Mouse (Mus musculus): ENCODE results near the gene Plch1.

Gene Plch1

DNA sequence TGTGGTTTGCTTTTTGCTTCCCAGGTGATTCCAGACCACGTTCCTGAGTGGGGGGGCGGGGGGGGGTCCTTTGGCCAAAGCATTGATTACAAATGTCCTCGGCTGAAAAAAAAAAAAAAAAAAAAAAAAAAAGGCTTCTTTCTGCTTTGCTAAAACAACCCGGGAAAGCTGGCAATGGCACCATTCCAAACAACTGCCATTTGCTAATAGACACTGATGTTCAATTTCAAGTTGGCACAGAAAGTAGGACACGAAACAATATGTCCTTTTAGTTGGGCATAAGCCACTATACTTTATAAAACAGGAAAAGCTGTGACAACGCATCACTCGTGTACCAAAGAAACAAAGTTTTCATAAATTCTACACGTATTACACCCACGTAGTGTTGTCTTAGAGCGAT, 36.6 kb downstream of the Plch1 start:
- DNase-seq (ENCODE audit: extremely low spot score, low spot score), result no peak

- DNase-seq (ENCODE audit: extremely low spot score, low spot score), result no peak
Observed at GRCm38 (mm10) chr3:63852828-63853227, 46.4 kb downstream of the Plch1 start.

DNA sequence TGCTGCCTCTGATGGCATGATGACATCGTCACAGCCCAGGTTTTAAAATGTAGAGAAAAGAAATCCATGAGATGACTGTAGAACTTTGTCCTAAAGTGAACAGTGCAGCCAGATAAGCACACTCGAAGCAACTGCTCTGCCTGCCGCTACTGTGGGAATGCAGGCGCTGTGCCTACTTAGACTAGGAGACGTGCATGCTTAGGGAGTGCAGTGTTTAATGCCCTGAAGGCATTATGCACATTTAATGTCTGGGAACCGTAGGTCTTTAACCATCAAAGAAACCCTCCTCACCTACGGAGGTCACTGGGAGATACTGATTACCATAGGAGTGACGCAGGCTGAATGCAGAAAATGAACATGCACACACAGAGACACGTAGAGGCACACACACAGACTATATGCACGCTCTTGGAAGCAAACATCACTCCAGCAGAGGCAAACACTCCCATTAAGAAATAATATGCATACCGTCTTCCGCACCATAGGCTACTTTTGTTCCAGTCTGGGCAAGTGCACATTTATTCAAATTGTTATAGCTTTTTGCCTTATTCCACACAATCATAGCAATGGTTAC, 48.1 kb downstream of the Plch1 start:
- no peak for DNase-seq (ENCODE audit: extremely low spot score, low spot score)

DNA sequence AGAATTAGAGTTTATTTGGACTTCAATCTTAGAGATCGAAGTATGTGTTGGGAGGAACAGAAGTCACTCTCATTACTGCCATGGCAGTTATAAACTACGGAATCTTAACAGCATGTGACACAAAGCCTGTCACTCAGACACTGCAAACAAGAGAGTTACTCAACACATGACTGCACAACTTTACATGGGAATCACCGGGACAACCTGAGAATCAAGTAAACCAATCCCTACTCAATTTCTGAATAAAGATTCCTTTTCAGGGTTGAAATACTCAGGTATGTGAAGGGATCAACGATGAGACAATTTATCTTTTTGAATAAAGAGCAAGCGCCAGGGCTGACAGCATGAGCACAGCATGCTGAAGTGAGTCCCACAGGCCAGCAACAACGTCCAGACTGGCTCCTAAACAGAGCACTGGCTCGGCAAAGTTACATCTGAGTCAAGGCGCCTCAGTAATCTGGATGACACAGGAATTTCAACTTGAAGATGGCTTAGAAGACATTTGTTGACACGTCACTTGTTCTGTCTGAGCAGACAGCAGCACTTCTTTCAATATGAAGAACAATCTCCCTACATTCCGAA, 49.4 kb downstream of the Plch1 start:
- no peak for DNase-seq (ENCODE audit: extremely low spot score, low spot score)

DNA sequence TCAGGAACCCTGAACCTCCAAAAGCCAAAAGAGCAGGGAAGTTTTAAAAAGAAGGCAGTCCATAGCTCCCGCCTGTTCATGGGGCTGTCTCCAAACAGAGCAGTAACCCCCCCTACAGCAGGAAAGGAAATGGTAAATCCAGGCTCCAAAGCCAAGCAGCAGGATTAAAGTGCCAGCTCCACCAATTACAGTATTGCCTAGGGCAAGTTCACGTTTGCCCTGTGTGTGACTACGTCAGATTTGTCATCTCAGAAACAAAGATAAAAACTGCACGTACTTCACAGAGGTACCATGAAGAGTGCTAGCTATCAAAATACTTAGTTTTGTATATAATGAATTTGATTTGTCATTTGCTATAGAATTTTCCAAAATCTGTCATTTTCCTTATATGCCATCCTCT, 55.1 kb downstream of the Plch1 start:
- no peak for DNase-seq (ENCODE audit: extremely low spot score, low spot score)

DNA sequence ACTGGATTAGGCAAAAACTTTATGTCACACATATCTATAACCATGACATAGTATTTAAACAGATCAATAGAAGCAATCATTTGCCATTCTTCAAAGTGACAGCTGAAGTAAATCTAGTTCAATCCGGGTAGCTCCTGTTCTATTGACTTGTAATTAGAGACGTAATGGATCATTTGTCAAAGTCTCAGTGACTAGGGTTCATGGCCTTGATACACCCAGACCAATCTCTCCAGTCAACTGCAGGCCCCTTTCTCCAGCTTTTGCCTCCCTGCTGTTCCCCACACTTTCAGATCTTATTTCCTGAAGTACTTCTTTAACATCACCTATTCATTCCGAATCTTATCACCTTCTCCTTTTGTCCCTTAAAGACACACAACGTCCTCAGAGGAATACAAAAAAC, 56.8 kb downstream of the Plch1 start:
- DNase-seq (ENCODE audit: extremely low spot score, low spot score), result no peak

DNA sequence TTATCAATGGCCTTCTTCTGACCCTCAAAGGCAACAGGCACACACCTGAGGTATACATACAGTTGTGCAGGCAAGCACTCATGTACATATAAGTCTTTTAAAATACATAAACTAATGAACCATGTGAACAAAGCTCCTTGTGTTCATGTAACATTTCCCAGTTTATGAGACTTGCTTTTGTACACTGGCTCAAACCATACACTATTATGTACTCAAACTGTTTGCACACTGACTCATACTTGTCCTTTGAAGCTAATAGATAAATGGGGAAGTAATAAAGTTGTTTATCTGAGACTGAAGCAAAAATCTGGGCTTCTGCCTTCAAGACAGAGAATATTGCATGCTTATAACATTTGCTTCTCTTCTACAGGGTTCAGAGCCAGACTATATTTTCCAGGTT, 61.5 kb downstream of the Plch1 start:
- DNase-seq (ENCODE audit: extremely low spot score, low spot score), result no peak

GRCm38 (mm10) chr3:63836937-63837632, 62.2 kb downstream of the Plch1 start:
- DNase-seq (ENCODE audit: extremely low spot score, low spot score), result no peak

DNA sequence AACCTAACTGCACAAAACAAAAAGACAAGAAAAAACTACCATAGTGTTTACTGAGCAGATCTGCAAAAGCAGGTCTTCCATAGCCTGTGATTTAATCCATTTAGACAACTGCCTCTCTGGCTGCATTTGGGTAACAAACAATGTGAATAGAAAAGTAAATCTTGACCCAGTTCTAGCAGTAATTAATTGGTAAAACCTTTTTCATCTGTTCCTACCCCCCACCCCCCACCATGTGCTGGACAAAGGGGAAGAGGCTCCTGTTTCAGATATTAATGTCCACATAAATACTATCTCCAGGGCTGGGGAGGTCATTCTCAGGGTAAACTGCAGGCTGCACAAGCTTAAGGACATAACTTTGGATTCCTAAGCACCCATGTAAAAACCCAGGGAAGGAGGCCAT, 63.5 kb downstream of the Plch1 start:
- DNase-seq (ENCODE audit: extremely low spot score, low spot score), result no peak

DNA sequence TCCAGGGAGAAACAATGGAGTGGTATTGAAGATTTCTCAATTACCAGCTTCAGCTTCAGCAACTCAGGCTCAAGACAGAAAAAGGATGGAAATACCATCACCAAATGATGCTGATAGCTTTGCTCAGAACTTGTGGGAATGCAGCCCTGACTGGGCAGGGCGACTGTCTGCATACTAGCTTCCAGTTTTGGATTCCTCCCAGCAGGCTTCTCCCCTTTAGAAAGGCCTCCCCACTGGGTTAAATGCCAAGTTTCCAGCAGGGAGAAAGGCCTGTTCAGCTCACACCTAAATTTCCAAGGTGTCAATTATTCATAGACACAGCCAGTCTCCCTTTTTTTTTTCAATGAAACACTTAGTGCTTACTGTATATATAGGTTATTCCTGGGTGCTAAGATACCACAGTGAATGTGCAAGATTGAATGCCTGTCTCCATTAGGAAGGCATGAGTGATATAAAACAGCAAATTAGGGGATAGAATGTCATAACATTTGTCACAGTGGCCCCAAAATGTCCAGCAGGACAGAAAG, 75.3 kb downstream of the Plch1 start:
- DNase-seq (ENCODE audit: extremely low spot score, low spot score), result no peak

DNA sequence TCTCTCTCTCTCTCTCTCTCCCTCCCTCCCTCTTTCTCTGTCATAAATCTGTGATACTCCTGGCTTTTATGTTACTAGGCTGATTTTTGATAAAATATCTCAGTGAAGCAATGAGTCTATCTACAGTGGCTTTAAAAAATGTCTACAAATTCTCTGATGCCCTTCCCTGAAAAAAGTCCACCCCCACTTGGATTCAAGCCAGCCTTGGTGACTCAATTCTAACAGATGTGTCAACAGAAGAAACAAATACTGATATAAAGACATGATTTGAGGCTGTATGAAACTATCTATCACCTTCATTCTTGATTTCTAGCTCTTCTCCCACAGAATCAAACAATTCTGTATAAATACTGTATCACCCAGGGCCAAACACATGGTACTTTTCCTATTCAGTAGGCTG, 76.6 kb downstream of the Plch1 start:
- no peak for DNase-seq (ENCODE audit: extremely low spot score, low spot score)

GRCm38 (mm10) chr3:63815131-63815530, 84.1 kb downstream of the Plch1 start:
- DNase-seq (ENCODE audit: extremely low spot score, low spot score), result no peak

DNA sequence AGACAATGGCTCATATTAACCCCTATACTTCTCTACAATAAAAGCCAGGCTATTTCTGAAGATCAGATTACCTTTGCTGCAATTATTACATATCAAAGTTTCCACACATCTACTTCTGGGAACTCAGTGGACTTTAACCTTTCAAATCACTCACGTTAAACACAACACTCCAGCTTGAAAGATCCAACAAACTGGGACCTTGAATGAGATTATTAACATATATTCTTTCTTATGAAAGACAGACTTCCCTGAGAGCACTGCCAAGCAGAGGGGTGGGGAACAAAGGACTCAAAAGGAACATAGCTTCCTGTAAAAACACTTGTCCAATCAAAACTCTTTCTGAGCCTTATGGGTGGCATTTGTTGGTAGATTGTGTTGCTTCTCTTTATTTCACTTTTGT, 85.1 kb downstream of the Plch1 start:
- DNase-seq (ENCODE audit: extremely low spot score, low spot score), result no peak

DNA sequence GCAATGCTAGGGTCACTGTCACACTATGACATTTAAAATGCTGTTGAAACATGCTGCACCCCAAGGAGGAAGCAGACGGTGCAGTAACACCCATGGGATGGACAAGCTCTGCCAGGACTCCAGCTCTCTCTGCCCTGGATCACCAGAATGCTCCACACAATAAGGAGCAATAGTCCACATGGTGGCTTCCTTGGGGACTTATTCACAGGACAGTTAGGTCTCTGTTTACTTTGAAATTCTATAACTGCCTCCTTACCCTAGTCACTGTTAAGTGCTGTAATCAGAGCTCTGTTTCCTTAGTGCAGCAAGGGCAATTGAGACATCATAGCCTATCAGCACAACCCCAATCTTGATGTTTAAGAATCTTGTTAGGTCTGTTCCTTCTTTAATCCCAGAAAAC, 92.4 kb downstream of the Plch1 start:
- DNase-seq (ENCODE audit: extremely low spot score, low spot score), result no peak

- DNase-seq (ENCODE audit: extremely low spot score, low spot score), result no peak
Observed at GRCm38 (mm10) chr3:63805496-63805895, 93.8 kb downstream of the Plch1 start.

- no peak for DNase-seq (ENCODE audit: extremely low spot score, low spot score)
Observed at GRCm38 (mm10) chr3:63800685-63801084, 98.6 kb downstream of the Plch1 start.

- no peak for DNase-seq (ENCODE audit: extremely low spot score, low spot score)
Observed at GRCm38 (mm10) chr3:63786805-63787365, 112.4 kb downstream of the Plch1 start.

- no peak for DNase-seq (ENCODE audit: extremely low spot score, low spot score)
Observed at GRCm38 (mm10) chr3:63772617-63773305, 126.5 kb downstream of the Plch1 start.

GRCm38 (mm10) chr3:63760821-63761220, 138.5 kb downstream of the Plch1 start:
- no peak for DNase-seq (ENCODE audit: extremely low spot score, low spot score)

DNA sequence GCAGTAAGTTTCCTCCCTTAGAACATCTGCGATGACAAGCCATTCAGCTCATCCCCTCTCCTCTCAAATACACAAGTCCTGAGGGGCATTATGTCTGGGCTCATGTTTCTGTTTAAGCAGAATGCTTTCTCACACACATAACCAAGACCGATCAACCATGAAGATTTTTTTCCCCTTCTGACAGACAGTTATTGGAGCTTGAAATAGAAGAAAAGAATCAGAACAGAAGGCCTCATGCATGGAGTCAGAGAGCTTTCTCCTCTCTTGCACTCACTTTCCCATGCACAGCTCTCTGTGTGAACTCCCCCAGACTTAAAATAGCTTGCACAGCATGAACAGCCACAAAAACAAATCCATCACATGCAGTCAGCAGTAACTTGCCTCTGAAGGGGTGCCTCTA, 159.2 kb downstream of the Plch1 start:
- no peak for DNase-seq (ENCODE audit: extremely low spot score, low spot score)

DNA sequence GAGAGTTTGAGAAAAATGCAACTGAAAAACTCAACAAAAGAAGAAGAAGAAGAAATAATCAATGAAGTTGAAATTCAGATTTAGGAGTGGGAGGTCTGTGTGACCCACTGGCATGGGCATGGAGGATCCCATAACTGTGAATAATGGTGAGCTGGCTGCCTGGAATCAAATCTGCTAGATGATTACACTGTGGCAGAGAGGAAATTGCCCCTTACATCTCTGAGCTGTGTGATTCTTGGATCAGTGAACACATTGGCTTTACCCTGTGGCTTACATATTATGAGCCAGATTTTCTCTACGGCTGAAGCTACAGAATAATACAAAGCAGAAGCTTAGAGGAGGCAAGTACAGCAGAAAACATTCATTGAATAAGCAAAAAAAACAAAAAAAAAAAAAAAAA, 170.9 kb downstream of the Plch1 start:
- no peak for DNase-seq (ENCODE audit: extremely low spot score, low spot score)
